In genomic region chr9:51076979-51077315, GRCm38 (mm10) we compare ENCODE assay signal across 8 mouse cellular contexts. TPM values are rescaled to one million over a fixed set of nuclear protein-coding genes. Genes with fewer than 3 reads are reported as not detected.
A peak's percentile ranks its signal among the peaks of the same experiment; 100 is the strongest.
DNase-seq lines count a peak whose midpoint lies in the region; ATAC-seq lines count a peak whose summit lies in the region.

TSS of gene Layn (minus strand) at chr9:51077094.

- peak; percentile 79 for ATAC-seq in hindbrain, embryonic 13.5 days (ENCODE audit: low FRiP score)

- peak within 1 kb of the TSS; percentile 62 for H3K4me2 ChIP-seq in hindbrain, embryonic 13.5 days

- H3K27ac ChIP-seq in hindbrain, embryonic 13.5 days, result no peak within 1 kb of the TSS; the same call in 1 of the 2 replicates

- peaks cover 18% of the 10 kb centered on the region for H3K4me1 ChIP-seq in hindbrain, embryonic 13.5 days (replicated peaks)
- H3K4me1 ChIP-seq in megakaryocyte, embryonic 14.5 days, result peaks cover 43% of the 10 kb centered on the region

- no peaks in the 10 kb centered on the region for H3K36me3 ChIP-seq in hindbrain, embryonic 13.5 days
- peaks cover 30% of the 10 kb centered on the region for H3K36me3 ChIP-seq in megakaryocyte, embryonic 14.5 days (replicated peaks; ENCODE audit: low read length)

- WGBS in hindbrain, embryonic 13.5 days, result under 1% methylated on average over 14 of the region's 14 CpGs

- peak; percentile 86 for DNase-seq in ZHBTc4 (ENCODE audit: low read depth, low spot score)
- DNase-seq in cerebellum, postnatal 25 days, result peak; percentile 42 to 56
- peak; percentile 18 to 36 for DNase-seq in frontal cortex, postnatal 25 days (ENCODE audit: low spot score in 2 of 2)
- DNase-seq in left cerebral cortex, postnatal 14 days (ENCODE audit: low spot score in 2 of 2), result peak; percentile 55 to 65
- peak; percentile 23 for DNase-seq in right cerebral cortex, adult 18-20 months
- peak; percentile 85 for DNase-seq in urinary bladder, postnatal 14 days (ENCODE audit: low spot score)

- H3K27me3 ChIP-seq in hindbrain, embryonic 13.5 days, result peaks cover 28% of the 10 kb centered on the region
- no peaks in the 10 kb centered on the region for H3K27me3 ChIP-seq in megakaryocyte, embryonic 14.5 days (replicated peaks)

- intact Hi-C loops in left cerebral cortex, postnatal 14 days (cut with DNase I), result no loop called here

- peak within 1 kb of the TSS; percentile 38 for H3K4me3 ChIP-seq in hindbrain, embryonic 13.5 days
- peak within 1 kb of the TSS; percentile 93 for H3K4me3 ChIP-seq in megakaryocyte, embryonic 14.5 days (replicated peaks)

- H3K9me3 ChIP-seq in hindbrain, embryonic 13.5 days, result no peaks in the 10 kb centered on the region
- H3K9me3 ChIP-seq in megakaryocyte, embryonic 14.5 days, result no peaks in the 10 kb centered on the region

- H3K9ac ChIP-seq in hindbrain, embryonic 13.5 days, result peak within 1 kb of the TSS; percentile 55

RNA-seq across cellular contexts. Expression of gene Layn, which starts in this region (rescaled TPM):
- polyA plus RNA-seq in hindbrain, embryonic 13.5 days (2015; fragmentation: Nextera tagmentation; extraction: Ambion mirVana), result 2.0 and 2.1 TPM in 2 replicates
- total RNA-seq in left cerebral cortex, postnatal 14 days (2021), result 10 to 100 TPM in 1 of 2 experiments, 1 to 10 TPM in 1; 8.1 to 10.3 TPM
- polyA plus RNA-seq in megakaryocyte, embryonic 14.5 days (2012; ENCODE audit: insufficient read depth, low replicate concordance), result 5.9 and 16.2 TPM in 2 replicates

Comparison
In these comparisons a context has a peak if more than half of its experiments do, and no peak if none do; other contexts are left out.
1. DNase-seq: peak in every context shown above with its lines; median percentile 86 in ZHBTc4; 85 in urinary bladder, postnatal 14 days; 60 in left cerebral cortex, postnatal 14 days; 49 in cerebellum, postnatal 25 days; 27 in frontal cortex, postnatal 25 days; 23 in right cerebral cortex, adult 18-20 months.